Mouse (Mus musculus): ENCODE data around the gene Tmx4. TPM values are rescaled to one million over a fixed set of nuclear protein-coding genes. Genes with fewer than 3 reads are reported as not detected.
A peak's percentile ranks its signal among the peaks of the same experiment; 100 is the strongest.
"Not testable (repeated sequence)": the region's sequence is repeated elsewhere in the genome, so short reads cannot be mapped to it uniquely, and the experiment has no call there.

Tmx4 gene
- polyA plus RNA-seq, 1 experiment from 2014 or later = 135 TPM

GRCm38 (mm10) chr2:134628541-134628940, 15.4 kb downstream of the Tmx4 start:
- 90% methylated on average over 1 of the region's 2 CpGs for WGBS
- ATAC-seq (ENCODE audit: low read depth); H3K27me3 ChIP-seq (ENCODE audit: control insufficient read depth, insufficient read depth, low read length): not testable (repeated sequence)

GRCm38 (mm10) chr2:134604935-134605334, 39.0 kb downstream of the Tmx4 start:
- no peak overlapping the region for H3K9ac ChIP-seq (replicated peaks; ENCODE audit: low read depth, low read length)
- no peaks in the 10 kb centered on the region for H3K9me3 ChIP-seq (ENCODE audit: control insufficient read depth, low read length)
- no peak for ATAC-seq (ENCODE audit: low read depth)
- no peaks in the 10 kb centered on the region for H3K4me1 ChIP-seq (ENCODE audit: control insufficient read depth, insufficient read depth, low read length)
- peaks cover 4% of the 10 kb centered on the region; the same call in 1 of the 2 replicates for H3K36me3 ChIP-seq (ENCODE audit: control insufficient read depth, insufficient read depth, low read length)
- H3K4me2 ChIP-seq (ENCODE audit: low read depth, low read length) = no peak overlapping the region
- H3K27ac ChIP-seq (ENCODE audit: low read depth, low read length) = no peak overlapping the region
- no peaks in the 10 kb centered on the region for H3K27me3 ChIP-seq (ENCODE audit: control insufficient read depth, insufficient read depth, low read length)
- no peak overlapping the region for H3K4me3 ChIP-seq (ENCODE audit: low read depth, low read length)

More at GRCm38 (mm10) chr2:134628541-134628940, 15.4 kb downstream of the Tmx4 start:
- not testable (repeated sequence) for H3K9ac ChIP-seq (replicated peaks; ENCODE audit: low read depth, low read length); H3K9me3 ChIP-seq (ENCODE audit: control insufficient read depth, low read length); H3K27ac ChIP-seq (ENCODE audit: low read depth, low read length); H3K36me3 ChIP-seq (ENCODE audit: control insufficient read depth, insufficient read depth, low read length); H3K4me1 ChIP-seq (ENCODE audit: control insufficient read depth, insufficient read depth, low read length); H3K4me2 ChIP-seq (ENCODE audit: low read depth, low read length); H3K4me3 ChIP-seq (ENCODE audit: low read depth, low read length)

GRCm38 (mm10) chr2:134591081-134591694, 52.8 kb downstream of the Tmx4 start:
- Histone ChIP-seq H3K9ac (replicated peaks; ENCODE audit: low read depth, low read length) (no peak overlapping the region), H3K27ac (ENCODE audit: low read depth, low read length) (no peak overlapping the region), H3K27me3 (ENCODE audit: control insufficient read depth, insufficient read depth, low read length) (no peaks in the 10 kb centered on the region), H3K4me3 (ENCODE audit: low read depth, low read length) (no peak overlapping the region), H3K4me2 (ENCODE audit: low read depth, low read length) (no peak overlapping the region), H3K9me3 (ENCODE audit: control insufficient read depth, low read length) (no peaks in the 10 kb centered on the region), H3K36me3 (ENCODE audit: control insufficient read depth, insufficient read depth, low read length) (no peaks in the 10 kb centered on the region), H3K4me1 (ENCODE audit: control insufficient read depth, insufficient read depth, low read length) (no peaks in the 10 kb centered on the region)
- 97% methylated on average over 6 of the region's 6 CpGs for WGBS
- peak; percentile 60 for ATAC-seq (ENCODE audit: low read depth)

GRCm38 (mm10) chr2:134585243-134585642, 58.7 kb downstream of the Tmx4 start:
- H3K4me2 ChIP-seq (ENCODE audit: low read depth, low read length) = no peak overlapping the region
- H3K27me3 ChIP-seq (ENCODE audit: control insufficient read depth, insufficient read depth, low read length) = no peaks in the 10 kb centered on the region
- 80% methylated on average over 4 of the region's 4 CpGs for whole genome bisulfite sequencing
- no peaks in the 10 kb centered on the region for H3K4me1 ChIP-seq (ENCODE audit: control insufficient read depth, insufficient read depth, low read length)
- no peak for ATAC-seq (ENCODE audit: low read depth)
- no peak overlapping the region for H3K27ac ChIP-seq (ENCODE audit: low read depth, low read length)
- H3K4me3 ChIP-seq (ENCODE audit: low read depth, low read length) = no peak overlapping the region
- H3K9ac ChIP-seq (replicated peaks; ENCODE audit: low read depth, low read length) = no peak overlapping the region
- no peaks in the 10 kb centered on the region for H3K36me3 ChIP-seq (ENCODE audit: control insufficient read depth, insufficient read depth, low read length)
- H3K9me3 ChIP-seq (ENCODE audit: control insufficient read depth, low read length) = no peaks in the 10 kb centered on the region

GRCm38 (mm10) chr2:134559422-134559821, 84.5 kb downstream of the Tmx4 start:
- no peaks in the 10 kb centered on the region for H3K9me3 ChIP-seq (ENCODE audit: control insufficient read depth, low read length)
- H3K4me3 ChIP-seq (ENCODE audit: low read depth, low read length) = no peak overlapping the region
- no peaks in the 10 kb centered on the region for H3K27me3 ChIP-seq (ENCODE audit: control insufficient read depth, insufficient read depth, low read length)
- 85% methylated on average over 3 of the region's 3 CpGs for WGBS
- no peak overlapping the region for H3K9ac ChIP-seq (replicated peaks; ENCODE audit: low read depth, low read length)
- no peaks in the 10 kb centered on the region for H3K4me1 ChIP-seq (ENCODE audit: control insufficient read depth, insufficient read depth, low read length)
- H3K27ac ChIP-seq (ENCODE audit: low read depth, low read length) = no peak overlapping the region
- no peak for ATAC-seq (ENCODE audit: low read depth)
- H3K4me2 ChIP-seq (ENCODE audit: low read depth, low read length) = no peak overlapping the region
- no peaks in the 10 kb centered on the region for H3K36me3 ChIP-seq (ENCODE audit: control insufficient read depth, insufficient read depth, low read length)

- ATAC-seq (ENCODE audit: low read depth) = no peak
- Histone ChIP-seq H3K9me3 (ENCODE audit: control insufficient read depth, low read length) (no peaks in the 10 kb centered on the region), H3K4me2 (ENCODE audit: low read depth, low read length) (no peak within 1 kb of the TSS), H3K4me3 (ENCODE audit: low read depth, low read length) (no peak within 1 kb of the TSS), H3K4me1 (ENCODE audit: control insufficient read depth, insufficient read depth, low read length) (no peaks in the 10 kb centered on the region), H3K27ac (ENCODE audit: low read depth, low read length) (no peak within 1 kb of the TSS), H3K36me3 (ENCODE audit: control insufficient read depth, insufficient read depth, low read length) (no peaks in the 10 kb centered on the region), H3K9ac (replicated peaks; ENCODE audit: low read depth, low read length) (no peak within 1 kb of the TSS), H3K27me3 (ENCODE audit: control insufficient read depth, insufficient read depth, low read length) (no peaks in the 10 kb centered on the region)
- WGBS = 87% methylated on average over 8 of the region's 8 CpGs
These were observed 89.7 kb downstream of the Tmx4 start, which contains the start of gene Hao1 for GRCm38 (mm10) chr2:134554221-134554727. Gene Hao1, minus strand, starts transcription at chr2:134554368.

GRCm38 (mm10) chr2:134552358-134552757, 91.6 kb downstream of the Tmx4 start:
- no peaks in the 10 kb centered on the region for H3K27me3 ChIP-seq (ENCODE audit: control insufficient read depth, insufficient read depth, low read length)
- H3K4me3 ChIP-seq (ENCODE audit: low read depth, low read length) = no peak overlapping the region
- ATAC-seq (ENCODE audit: low read depth) = no peak
- no peak overlapping the region for H3K4me2 ChIP-seq (ENCODE audit: low read depth, low read length)
- H3K27ac ChIP-seq (ENCODE audit: low read depth, low read length) = no peak overlapping the region
- H3K36me3 ChIP-seq (ENCODE audit: control insufficient read depth, insufficient read depth, low read length) = no peaks in the 10 kb centered on the region
- H3K9ac ChIP-seq (replicated peaks; ENCODE audit: low read depth, low read length) = no peak overlapping the region
- no peaks in the 10 kb centered on the region for H3K4me1 ChIP-seq (ENCODE audit: control insufficient read depth, insufficient read depth, low read length)
- no peaks in the 10 kb centered on the region for H3K9me3 ChIP-seq (ENCODE audit: control insufficient read depth, low read length)

GRCm38 (mm10) chr2:134549770-134550169, 94.2 kb downstream of the Tmx4 start:
- H3K4me1 ChIP-seq (ENCODE audit: control insufficient read depth, insufficient read depth, low read length) = no peaks in the 10 kb centered on the region
- H3K4me2 ChIP-seq (ENCODE audit: low read depth, low read length) = no peak overlapping the region
- 23% methylated on average over 4 of the region's 4 CpGs for WGBS
- peak; percentile 41; the same call in 1 of the 2 replicates for ATAC-seq (ENCODE audit: low read depth)
- no peaks in the 10 kb centered on the region for H3K9me3 ChIP-seq (ENCODE audit: control insufficient read depth, low read length)
- H3K9ac ChIP-seq (replicated peaks; ENCODE audit: low read depth, low read length) = no peak overlapping the region
- no peak overlapping the region for H3K4me3 ChIP-seq (ENCODE audit: low read depth, low read length)
- no peaks in the 10 kb centered on the region for H3K36me3 ChIP-seq (ENCODE audit: control insufficient read depth, insufficient read depth, low read length)
- H3K27ac ChIP-seq (ENCODE audit: low read depth, low read length) = no peak overlapping the region
- no peaks in the 10 kb centered on the region for H3K27me3 ChIP-seq (ENCODE audit: control insufficient read depth, insufficient read depth, low read length)

- no peak for ATAC-seq (ENCODE audit: low read depth)
- no peaks in the 10 kb centered on the region for H3K9me3 ChIP-seq (ENCODE audit: control insufficient read depth, low read length)
- H3K4me3 ChIP-seq (ENCODE audit: low read depth, low read length) = no peak overlapping the region
- H3K9ac ChIP-seq (replicated peaks; ENCODE audit: low read depth, low read length) = no peak overlapping the region
- WGBS = 57% methylated on average over 5 of the region's 5 CpGs
- H3K4me2 ChIP-seq (ENCODE audit: low read depth, low read length) = no peak overlapping the region
- no peak overlapping the region for H3K27ac ChIP-seq (ENCODE audit: low read depth, low read length)
- H3K36me3 ChIP-seq (ENCODE audit: control insufficient read depth, insufficient read depth, low read length) = no peaks in the 10 kb centered on the region
- no peaks in the 10 kb centered on the region for H3K27me3 ChIP-seq (ENCODE audit: control insufficient read depth, insufficient read depth, low read length)
- H3K4me1 ChIP-seq (ENCODE audit: control insufficient read depth, insufficient read depth, low read length) = no peaks in the 10 kb centered on the region
These were observed 98.8 kb downstream of the Tmx4 start for GRCm38 (mm10) chr2:134545116-134545515.

All from neural tube, embryonic 14.5 days (tissue).